Mouse (Mus musculus): ENCODE data around the gene Slc4a5.

GRCm38 (mm10) chr6:83186946-83187345, 32.7 kb upstream of the Slc4a5 start:
- TF ChIP-seq CTCF (IDR thresholded peaks at IDR 0.05; ENCODE audit: extremely low read depth, insufficient read depth, low read length), result no peak
- TF ChIP-seq POLR2A (IDR thresholded peaks at IDR 0.05; ENCODE audit: extremely low read depth, insufficient read depth, low read length), result no peak
